Mouse (Mus musculus) midbrain, embryonic 10.5 days (tissue): ENCODE results near the gene Pdpk1. TPM values are rescaled to one million over a fixed set of nuclear protein-coding genes. Genes with fewer than 3 reads are reported as not detected.
"Not testable (repeated sequence)": the region's sequence is repeated elsewhere in the genome, so short reads cannot be mapped to it uniquely, and the experiment has no call there.

ENCODE experiments used
- DNase-seq: peaks from one replicate; pipeline ENCODE4 v3.0.0-alpha.2; 2017; ENCODE audit warnings: low spot score
- H3K27ac ChIP-seq: fragments of 300-500 bp; sonication (generic); replicated peaks from 2 replicates; pipeline ENCODE4 v1.5.1; 2016; ENCODE audit warnings: mild to moderate bottlenecking
- H3K27me3 ChIP-seq: fragments of 300-500 bp; sonication (generic); 2 replicates; pipeline ENCODE4 v1.6.1; 2016; ENCODE audit warnings: low read depth, mild to moderate bottlenecking; ENCODE audit not compliant: poor library complexity, severe bottlenecking
- H3K36me3 ChIP-seq: fragments of 300-500 bp; sonication (generic); 2 replicates; pipeline ENCODE4 v1.6.1; 2016; ENCODE audit warnings: mild to moderate bottlenecking, moderate library complexity
- H3K4me1 ChIP-seq: fragments of 300-500 bp; sonication (generic); 2 replicates; pipeline ENCODE4 v1.6.1; 2016
- H3K4me3 ChIP-seq: fragments of 300-500 bp; sonication (generic); 2 replicates; pipeline ENCODE4 v1.5.1; 2016; ENCODE audit warnings: mild to moderate bottlenecking, moderate library complexity
- H3K9me3 ChIP-seq: fragments of 300-500 bp; sonication (generic); replicated peaks from 2 replicates; pipeline ENCODE4 v1.6.1; 2016; ENCODE audit warnings: mild to moderate bottlenecking
- WGBS: fragments of 180-500 bp; shearing (Covaris S2); methylation state at CpG from one replicate; pipeline ENCODE4 v1.1.7; 2016; 5-methylcytosine and 5-hydroxymethylcytosine counted together
- polyA plus RNA-seq: library from polyadenylated mRNA; unstranded; fragments of >200 nt; fragmentation: Nextera tagmentation; extraction: Ambion mirVana; gene quantifications from 2 replicates; pipeline ENCODE4 v1.2.1, GENCODE M21; 2016

Pdpk1 gene
- polyA plus RNA-seq, 1 experiment from 2014 or later: 31.5 TPM

- not testable (repeated sequence) for H3K9me3 ChIP-seq, H3K4me3 ChIP-seq, H3K27ac ChIP-seq, H3K4me1 ChIP-seq, DNase-seq, H3K27me3 ChIP-seq
- WGBS: 94% methylated on average over 4 of the region's 4 CpGs
- peaks cover 68% of the 10 kb centered on the region for H3K36me3 ChIP-seq
Observed at GRCm38 (mm10) chr17:24086399-24086798, 64.3 kb downstream of the Pdpk1 start.

GRCm38 (mm10) chr17:24084593-24084992, 66.1 kb downstream of the Pdpk1 start:
- DNase-seq: no peak
- H3K9me3 ChIP-seq: no peaks in the 10 kb centered on the region
- H3K36me3 ChIP-seq: peaks cover 59% of the 10 kb centered on the region
- no peaks in the 10 kb centered on the region for H3K27me3 ChIP-seq
- WGBS: 72% methylated on average over 1 of the region's 1 CpGs
- H3K27ac ChIP-seq: no peak overlapping the region
- no peak overlapping the region for H3K4me3 ChIP-seq
- H3K4me1 ChIP-seq: no peaks in the 10 kb centered on the region

GRCm38 (mm10) chr17:24077101-24077500, 73.6 kb downstream of the Pdpk1 start:
- Histone ChIP-seq H3K9me3 (no peaks in the 10 kb centered on the region), H3K4me1 (peaks cover 6% of the 10 kb centered on the region), H3K4me3 (no peak overlapping the region), H3K27ac (no peak overlapping the region), H3K27me3 (no peaks in the 10 kb centered on the region), H3K36me3 (peaks cover 39% of the 10 kb centered on the region)
- DNase-seq: no peak
- WGBS: 79% methylated on average over 2 of the region's 2 CpGs

GRCm38 (mm10) chr17:24072919-24073696, 77.6 kb downstream of the Pdpk1 start, which contains the start of gene Kctd5:
Kctd5 (minus strand) TSS chr17:24073485.
- Histone ChIP-seq H3K4me1 (peaks cover 13% of the 10 kb centered on the region), H3K27ac (peak within 1 kb of the TSS; percentile 95), H3K4me3 (peak within 1 kb of the TSS; percentile 99), H3K36me3 (peaks cover 31% of the 10 kb centered on the region), H3K9me3 (no peaks in the 10 kb centered on the region), H3K27me3 (no peaks in the 10 kb centered on the region)
- under 1% methylated on average over 62 of the region's 62 CpGs for WGBS
- peak; percentile 95 for DNase-seq

GRCm38 (mm10) chr17:24069531-24069930, 81.2 kb downstream of the Pdpk1 start:
- Histone ChIP-seq H3K27ac (no peak overlapping the region), H3K4me1 (peaks cover 13% of the 10 kb centered on the region), H3K36me3 (peaks cover 43% of the 10 kb centered on the region), H3K27me3 (no peaks in the 10 kb centered on the region), H3K4me3 (no peak overlapping the region), H3K9me3 (no peaks in the 10 kb centered on the region)
- no peak for DNase-seq
- WGBS: 91% methylated on average over 3 of the region's 3 CpGs

- H3K36me3 ChIP-seq: peaks cover 54% of the 10 kb centered on the region
- H3K4me3 ChIP-seq: no peak overlapping the region
- peaks cover 13% of the 10 kb centered on the region for H3K4me1 ChIP-seq
- no peaks in the 10 kb centered on the region for H3K27me3 ChIP-seq
- H3K9me3 ChIP-seq: no peaks in the 10 kb centered on the region
- WGBS: 90% methylated on average over 5 of the region's 5 CpGs
- no peak overlapping the region for H3K27ac ChIP-seq
- no peak for DNase-seq
Observed at GRCm38 (mm10) chr17:24068271-24068670, 82.5 kb downstream of the Pdpk1 start.

GRCm38 (mm10) chr17:24062459-24063155, 88.1 kb downstream of the Pdpk1 start:
- WGBS: 88% methylated on average over 4 of the region's 4 CpGs
- Histone ChIP-seq H3K36me3 (peaks cover 81% of the 10 kb centered on the region), H3K27ac (no peak overlapping the region), H3K4me1 (0 out of 2 replicates have a peak, but pooled peaks cover 2% of the 10 kb centered on the region), H3K9me3 (no peaks in the 10 kb centered on the region), H3K27me3 (no peaks in the 10 kb centered on the region), H3K4me3 (no peak overlapping the region)
- DNase-seq: no peak

GRCm38 (mm10) chr17:24057730-24058245, 92.9 kb downstream of the Pdpk1 start:
- peaks cover 93% of the 10 kb centered on the region for H3K36me3 ChIP-seq
- no peak overlapping the region for H3K27ac ChIP-seq
- H3K9me3 ChIP-seq: no peaks in the 10 kb centered on the region
- H3K27me3 ChIP-seq: no peaks in the 10 kb centered on the region
- no peak overlapping the region for H3K4me3 ChIP-seq
- 91% methylated on average over 5 of the region's 5 CpGs for WGBS
- 0 out of 2 replicates have a peak, but pooled peaks cover 2% of the 10 kb centered on the region for H3K4me1 ChIP-seq
- DNase-seq: no peak

GRCm38 (mm10) chr17:24056636-24057625, 93.8 kb downstream of the Pdpk1 start:
- no peaks in the 10 kb centered on the region for H3K9me3 ChIP-seq
- H3K36me3 ChIP-seq: peaks cover 93% of the 10 kb centered on the region
- WGBS: 94% methylated on average over 14 of the region's 14 CpGs
- H3K27me3 ChIP-seq: no peaks in the 10 kb centered on the region
- H3K27ac ChIP-seq: no peak overlapping the region
- H3K4me3 ChIP-seq: no peak overlapping the region
- no peak for DNase-seq
- no peaks in the 10 kb centered on the region for H3K4me1 ChIP-seq

GRCm38 (mm10) chr17:24049008-24049407, 101.7 kb downstream of the Pdpk1 start:
- Histone ChIP-seq H3K36me3 (peaks cover 77% of the 10 kb centered on the region), H3K9me3 (no peaks in the 10 kb centered on the region), H3K27ac (no peak overlapping the region), H3K27me3 (no peaks in the 10 kb centered on the region), H3K4me1 (no peaks in the 10 kb centered on the region), H3K4me3 (no peak overlapping the region)
- 98% methylated on average over 8 of the region's 8 CpGs for WGBS
- no peak for DNase-seq

- no peak for DNase-seq
- no peaks in the 10 kb centered on the region for H3K27me3 ChIP-seq
- H3K36me3 ChIP-seq: peaks cover 67% of the 10 kb centered on the region
- no peak overlapping the region for H3K4me3 ChIP-seq
- H3K27ac ChIP-seq: no peak overlapping the region
- WGBS: 91% methylated on average over 5 of the region's 5 CpGs
- no peaks in the 10 kb centered on the region for H3K9me3 ChIP-seq
- no peaks in the 10 kb centered on the region for H3K4me1 ChIP-seq
Observed at GRCm38 (mm10) chr17:24048053-24048452, 102.7 kb downstream of the Pdpk1 start.

GRCm38 (mm10) chr17:24046026-24046425, 104.7 kb downstream of the Pdpk1 start:
- no peak overlapping the region for H3K27ac ChIP-seq
- no peak for DNase-seq
- no peak overlapping the region for H3K4me3 ChIP-seq
- peaks cover 48% of the 10 kb centered on the region for H3K36me3 ChIP-seq
- H3K27me3 ChIP-seq: no peaks in the 10 kb centered on the region
- WGBS: 50% methylated on average over 5 of the region's 5 CpGs
- no peaks in the 10 kb centered on the region for H3K9me3 ChIP-seq
- H3K4me1 ChIP-seq: no peaks in the 10 kb centered on the region
